Mouse (Mus musculus) thymus, postnatal 0 days (tissue): ENCODE measurements at regions not wholly inside any gene's neighbourhood (a gene's known extent, or its start where the extent isn't known, plus 50 kb on each side); places are given as distances from the start of the nearest gene placed in this dataset.
A peak's percentile ranks its signal among the peaks of the same experiment; 100 is the strongest.

ENCODE experiments used
- DNase-seq: peaks from one replicate; pipeline ENCODE4 v3.0.0-alpha.2; 2015; ENCODE audit warnings: low spot score

DNA sequence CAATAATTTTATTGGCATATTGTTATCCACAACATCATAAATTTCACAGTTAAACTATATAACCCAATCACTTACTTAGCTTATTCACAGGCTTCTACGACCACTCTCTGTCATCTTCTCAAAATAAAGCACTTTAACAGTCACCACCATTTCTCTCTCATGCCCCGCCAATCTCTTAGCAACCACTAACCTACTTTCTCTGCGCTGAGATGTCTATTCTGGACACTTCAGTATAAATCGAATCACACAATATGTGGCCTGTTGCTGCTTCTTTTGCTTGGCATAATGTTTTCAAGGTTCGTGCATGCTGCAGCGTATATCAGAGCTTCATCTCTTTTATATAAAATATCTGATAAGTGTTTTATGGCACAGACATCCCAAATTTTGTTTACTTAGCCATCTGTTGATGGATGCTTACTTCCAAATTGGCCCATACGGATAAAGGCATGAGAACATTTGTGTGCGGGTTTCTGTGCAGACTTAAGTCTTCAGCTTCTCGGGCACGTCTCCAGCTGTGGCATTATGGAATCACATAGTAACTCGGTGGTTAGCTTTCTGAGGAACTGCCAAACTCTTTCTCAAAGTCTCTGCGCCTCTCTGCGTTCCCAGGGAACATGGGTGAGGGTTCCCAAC is 137.7 kb downstream of the Irs2 start:
- DNase-seq = no peak

DNA sequence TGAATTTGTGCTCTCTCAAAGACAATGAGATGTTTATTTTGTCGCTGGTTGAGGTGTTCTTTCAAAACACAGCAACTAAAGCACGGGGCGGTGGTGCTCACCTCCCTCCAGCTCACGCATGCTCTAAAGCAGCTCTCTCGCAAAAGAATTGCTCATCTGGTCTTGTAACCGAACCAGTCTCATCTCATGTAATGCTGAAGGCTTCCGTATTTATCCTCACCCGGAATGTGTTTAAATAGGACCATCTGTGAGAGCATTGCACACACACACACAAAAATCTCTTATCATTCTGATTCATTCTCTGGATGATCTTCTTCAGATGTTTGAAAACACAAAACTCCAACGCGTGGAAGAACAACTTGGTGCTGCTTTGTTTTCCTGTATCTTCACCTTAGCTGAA is 138.4 kb downstream of the Irs2 start:
- DNase-seq = no peak

DNA sequence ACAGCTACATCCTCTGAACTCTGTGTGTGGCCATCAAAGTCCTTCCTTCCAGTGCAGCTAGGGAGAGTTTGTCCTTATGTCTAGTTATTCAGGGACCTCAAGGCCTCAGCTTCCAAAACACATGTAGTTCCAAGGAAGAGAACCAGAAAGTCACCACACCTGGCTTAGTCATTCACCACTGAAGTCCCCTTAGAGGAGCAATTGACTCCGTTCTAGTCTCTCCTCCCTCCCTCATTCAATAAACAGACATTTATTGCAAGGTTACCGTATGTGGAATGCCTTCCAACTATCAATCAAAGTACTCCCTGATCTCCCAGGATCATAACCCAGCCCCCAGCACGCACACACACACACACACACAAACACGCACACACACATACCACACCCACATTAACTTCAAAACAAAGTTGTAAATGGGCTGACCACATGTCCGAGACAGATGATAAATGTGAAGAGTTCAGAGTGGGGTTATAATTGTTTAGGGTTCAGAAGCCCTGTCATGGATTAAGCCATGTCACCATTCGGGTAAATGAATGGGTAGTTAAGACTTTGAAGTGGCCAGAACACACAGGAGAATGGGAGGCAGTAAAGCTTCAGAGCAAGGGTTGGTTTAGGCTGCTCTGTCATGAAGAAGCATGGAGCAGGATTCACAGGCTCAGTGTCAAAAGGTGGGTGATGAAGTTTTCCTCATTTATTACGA is 141.4 kb downstream of the Irs2 start:
- DNase-seq = no peak

DNA sequence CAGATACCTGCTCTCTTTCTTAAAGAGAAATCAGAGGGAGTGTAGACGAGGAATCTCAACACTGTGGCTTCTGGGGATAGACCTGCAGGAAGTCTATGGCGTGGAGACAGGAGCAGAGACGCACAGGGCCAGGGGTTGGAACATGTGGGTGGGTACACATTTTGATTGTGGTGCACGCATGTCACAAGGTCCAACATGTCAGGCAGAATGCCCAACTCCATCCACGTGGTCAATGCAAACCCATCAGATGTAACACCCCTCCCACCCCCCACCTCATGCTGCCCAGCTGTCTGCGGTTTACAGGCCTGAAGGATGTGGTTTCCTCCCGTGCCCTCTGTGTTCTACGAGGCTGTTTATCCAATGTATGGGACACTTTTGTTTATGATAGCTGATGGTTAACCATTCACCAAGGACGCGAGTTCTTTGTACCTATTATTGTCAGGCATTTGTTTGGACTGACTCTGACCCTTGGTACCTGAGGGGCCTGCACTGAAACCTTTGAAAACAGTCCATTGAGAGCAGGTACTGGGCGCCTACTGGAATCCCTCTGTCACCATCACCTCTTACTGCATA is 142.2 kb downstream of the Irs2 start:
- no peak for DNase-seq

DNA sequence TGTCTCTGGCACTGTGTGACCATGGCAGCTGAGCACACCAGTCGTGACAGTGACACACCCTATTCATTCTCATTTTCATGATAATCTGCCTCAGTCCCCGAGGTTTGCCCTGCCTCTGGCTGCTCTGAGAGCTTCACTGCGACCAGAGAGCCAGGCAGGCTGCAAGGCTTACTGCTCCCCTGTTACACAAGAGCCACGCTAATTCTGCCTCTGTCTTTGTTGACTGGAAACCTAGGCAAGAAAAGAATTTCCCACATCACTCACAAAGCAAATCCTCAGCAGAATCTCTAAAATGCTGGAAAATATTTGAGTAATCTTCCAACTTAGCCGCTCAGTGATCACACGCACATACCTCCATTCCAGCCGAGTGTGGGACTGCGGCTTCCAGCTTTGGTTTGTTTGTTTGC is 142.8 kb downstream of the Irs2 start:
- no peak for DNase-seq

DNA sequence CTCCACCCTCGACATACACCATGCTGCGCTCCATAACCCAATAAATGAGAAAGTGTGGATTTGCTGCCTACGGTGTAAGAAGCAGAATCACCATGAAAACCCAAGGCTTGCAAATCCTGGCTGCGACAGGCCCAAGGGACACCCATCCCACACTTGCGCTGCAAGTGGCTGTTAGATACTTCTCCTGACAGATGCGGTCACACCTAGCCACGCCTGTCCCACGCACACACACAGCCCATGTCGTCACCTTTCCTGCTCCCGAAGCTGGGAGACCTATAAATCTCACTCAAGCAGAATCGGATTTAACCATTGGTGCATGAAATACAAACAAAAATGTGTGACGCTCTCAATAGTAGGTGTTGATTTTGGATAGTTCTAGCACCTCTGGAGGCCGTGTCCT is 145.8 kb downstream of the Irs2 start:
- no peak for DNase-seq

DNA sequence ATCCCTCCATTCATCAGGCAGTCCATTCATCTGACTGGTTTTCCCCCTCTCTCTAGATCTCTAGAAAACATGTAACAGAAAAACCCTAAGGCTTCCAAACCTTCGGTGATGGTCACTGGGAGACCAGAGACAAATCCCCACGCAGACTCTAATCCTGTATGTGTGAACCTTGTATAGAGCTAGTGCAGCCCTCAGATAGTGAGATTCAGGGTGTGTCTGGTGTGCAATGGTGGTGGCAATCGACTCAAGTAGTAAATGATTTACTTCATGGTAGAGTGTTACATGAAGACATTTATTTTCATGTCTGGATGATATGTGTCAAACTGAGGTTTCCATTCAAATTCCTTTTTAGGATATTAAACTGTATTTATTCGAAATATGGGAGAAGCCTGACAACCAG is 147.4 kb downstream of the Irs2 start:
- no peak for DNase-seq

DNA sequence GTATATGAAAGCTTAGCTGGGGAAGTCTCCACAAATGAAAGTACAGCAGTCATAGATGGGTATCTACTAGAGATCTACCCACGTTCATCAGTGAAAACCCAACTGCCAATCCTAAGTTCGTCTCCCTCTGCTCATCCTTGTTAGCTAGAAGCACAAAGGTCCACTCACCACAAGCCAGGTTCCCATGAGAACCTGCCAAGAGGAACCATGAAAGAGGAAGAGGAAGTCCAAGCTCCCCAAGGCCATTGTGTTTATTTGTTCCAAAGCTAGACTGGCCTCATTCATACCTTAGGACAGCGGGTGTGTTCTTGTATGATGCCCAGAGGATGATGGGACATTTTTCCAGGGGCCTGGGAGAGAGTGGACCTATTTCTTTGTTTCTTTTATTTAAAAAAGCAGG is 150.4 kb downstream of the Irs2 start:
- DNase-seq = no peak

DNA sequence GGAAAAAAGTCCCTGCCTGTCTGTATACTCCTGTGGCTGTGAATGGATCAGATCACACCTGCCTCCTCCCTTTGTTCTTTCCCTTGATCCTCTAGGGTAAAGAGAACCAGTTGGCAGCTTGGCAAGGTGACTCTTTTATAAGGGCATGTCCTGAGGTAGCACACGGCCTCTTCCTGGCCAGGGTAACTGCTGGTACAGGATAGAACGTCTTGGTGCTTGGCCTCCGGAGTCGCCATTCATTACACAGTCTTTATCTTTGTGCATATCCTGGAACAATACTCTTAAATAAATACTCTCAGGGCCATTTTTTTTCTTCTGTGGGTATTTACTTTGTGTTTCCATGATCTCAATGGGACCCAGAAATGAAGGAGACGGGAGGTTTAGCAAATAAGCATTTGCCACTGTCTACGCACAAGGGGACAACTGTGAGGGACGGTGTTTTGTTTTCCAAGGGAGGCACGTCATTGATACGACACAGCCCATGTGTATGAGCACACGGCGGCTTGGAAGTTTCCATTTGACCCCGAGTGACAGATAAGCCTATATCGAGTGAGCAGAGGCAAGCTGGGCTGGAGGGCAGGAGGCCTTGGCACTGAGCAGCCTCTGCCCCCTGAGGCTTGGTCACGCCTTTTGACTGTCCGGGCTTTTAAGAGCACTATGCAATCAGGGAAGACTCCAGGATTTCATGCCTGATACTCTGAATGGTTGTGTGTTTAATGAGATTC is 151.1 kb downstream of the Irs2 start:
- no peak for DNase-seq

DNA sequence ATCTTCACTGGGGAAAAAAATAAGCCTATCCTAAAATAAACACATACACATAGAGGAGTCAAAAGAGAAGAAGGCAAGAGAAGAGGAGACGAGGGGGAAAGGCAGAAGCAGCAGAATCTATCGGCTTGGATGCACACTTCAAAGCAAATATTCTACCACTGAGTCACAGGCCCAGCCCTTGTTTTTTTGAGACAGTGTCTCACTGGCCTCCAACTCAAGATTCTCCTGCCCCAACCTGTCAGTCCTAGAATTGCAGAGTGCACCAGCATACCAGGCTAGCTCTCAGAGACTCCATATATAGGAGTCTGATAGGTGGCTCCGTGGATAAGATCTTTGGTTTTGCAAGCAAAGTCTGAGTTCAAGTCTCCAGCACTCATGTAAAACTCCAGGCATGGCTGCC is 152.6 kb downstream of the Irs2 start:
- DNase-seq = no peak

DNA sequence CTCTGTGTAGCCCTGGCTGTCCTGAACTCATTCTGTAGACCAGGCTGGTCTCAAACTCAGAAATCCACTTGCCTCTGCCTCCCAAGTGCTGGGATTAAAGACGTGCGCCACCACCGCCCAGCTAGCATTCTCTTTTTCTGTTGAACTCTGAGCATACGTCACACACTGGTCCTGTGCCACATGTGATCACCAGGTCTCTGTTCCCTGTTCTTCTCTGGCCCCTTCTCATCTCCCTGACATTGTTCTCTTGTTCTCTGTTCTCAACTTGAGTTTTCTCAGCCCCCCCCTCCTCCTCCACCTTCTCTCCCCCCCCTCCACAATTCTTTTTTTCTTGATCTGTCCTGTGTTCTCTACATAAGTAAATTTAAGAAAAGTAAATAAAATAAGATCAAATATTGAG is 153.1 kb downstream of the Irs2 start:
- no peak for DNase-seq

DNA sequence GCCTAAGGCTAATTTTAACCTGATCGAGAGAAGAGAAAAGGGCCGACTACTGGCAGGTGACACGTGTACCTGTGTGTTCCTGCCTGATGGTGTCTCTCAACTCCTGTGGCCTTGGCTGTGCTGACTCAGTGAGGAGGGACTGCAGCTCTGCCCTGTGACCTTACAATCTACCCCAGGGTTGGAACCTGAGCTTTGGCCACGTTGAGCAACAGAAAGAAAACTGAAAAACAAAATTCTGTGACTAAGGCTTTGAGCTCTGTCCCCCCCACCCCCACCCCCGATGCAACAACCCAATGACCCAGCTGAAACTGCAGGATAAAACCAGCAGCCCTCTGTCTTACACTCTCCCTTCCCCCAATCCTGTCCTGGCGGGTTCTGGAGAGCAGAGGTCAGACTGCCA is 153.7 kb downstream of the Irs2 start:
- no peak for DNase-seq

DNA sequence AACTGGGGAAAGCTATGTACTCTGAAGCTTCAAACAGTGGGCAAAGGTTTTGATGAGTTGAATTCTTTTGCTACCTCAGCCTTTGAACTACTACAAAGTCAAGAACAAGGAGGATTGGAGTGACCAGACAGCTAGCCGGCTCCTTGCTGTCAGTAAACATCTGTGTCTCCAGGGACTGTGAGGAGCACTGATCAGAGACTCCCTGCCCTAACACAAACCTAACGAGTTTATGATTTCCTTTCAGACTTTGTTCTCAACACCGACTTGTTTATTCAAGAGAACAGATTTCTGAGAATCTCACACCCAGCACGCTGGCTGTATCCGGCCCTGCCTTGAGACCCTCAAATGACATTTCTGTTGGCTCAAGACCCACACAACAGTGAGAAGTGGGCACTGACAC is 154.4 kb downstream of the Irs2 start:
- DNase-seq = no peak

DNA sequence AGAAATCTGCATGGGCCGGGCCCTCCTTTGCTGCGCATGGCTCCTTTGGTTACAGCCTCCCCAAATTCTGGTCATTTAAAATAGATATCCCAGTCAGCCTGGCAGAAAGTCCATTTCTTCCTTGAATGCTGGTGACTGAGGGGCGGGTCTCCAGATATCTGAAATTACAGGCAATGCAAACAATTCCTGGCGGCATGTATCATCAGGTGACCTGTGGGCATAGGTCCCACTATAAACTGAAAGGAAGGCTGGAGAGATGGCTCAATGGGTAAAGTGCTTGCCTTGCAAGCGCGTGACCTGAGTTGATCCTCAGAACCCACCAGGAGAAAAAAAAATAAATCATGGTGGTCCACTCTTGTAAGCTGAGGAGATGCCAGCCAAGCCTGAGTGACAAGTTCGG is 158.3 kb downstream of the Irs2 start:
- DNase-seq = no peak

DNA sequence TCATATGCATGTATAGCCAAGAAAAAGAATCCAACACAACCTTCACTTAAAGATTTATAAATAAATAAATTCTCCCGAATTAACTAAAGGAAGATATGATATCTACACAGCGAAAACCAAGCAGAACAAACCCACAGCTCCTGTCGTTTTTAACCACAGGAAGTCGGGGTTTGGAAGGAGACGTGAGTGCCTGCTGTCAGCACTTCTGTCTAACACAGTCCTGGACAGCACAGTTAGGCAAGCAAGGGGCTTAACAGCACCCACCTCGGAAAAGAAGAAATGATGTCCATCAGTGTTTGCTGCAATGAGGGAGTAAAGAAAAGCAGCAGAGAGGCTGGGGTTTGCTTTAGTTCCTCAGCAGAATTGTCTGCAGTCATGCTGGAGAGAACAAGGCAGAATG is 162.7 kb downstream of the Irs2 start:
- DNase-seq = peak; percentile 33

DNA sequence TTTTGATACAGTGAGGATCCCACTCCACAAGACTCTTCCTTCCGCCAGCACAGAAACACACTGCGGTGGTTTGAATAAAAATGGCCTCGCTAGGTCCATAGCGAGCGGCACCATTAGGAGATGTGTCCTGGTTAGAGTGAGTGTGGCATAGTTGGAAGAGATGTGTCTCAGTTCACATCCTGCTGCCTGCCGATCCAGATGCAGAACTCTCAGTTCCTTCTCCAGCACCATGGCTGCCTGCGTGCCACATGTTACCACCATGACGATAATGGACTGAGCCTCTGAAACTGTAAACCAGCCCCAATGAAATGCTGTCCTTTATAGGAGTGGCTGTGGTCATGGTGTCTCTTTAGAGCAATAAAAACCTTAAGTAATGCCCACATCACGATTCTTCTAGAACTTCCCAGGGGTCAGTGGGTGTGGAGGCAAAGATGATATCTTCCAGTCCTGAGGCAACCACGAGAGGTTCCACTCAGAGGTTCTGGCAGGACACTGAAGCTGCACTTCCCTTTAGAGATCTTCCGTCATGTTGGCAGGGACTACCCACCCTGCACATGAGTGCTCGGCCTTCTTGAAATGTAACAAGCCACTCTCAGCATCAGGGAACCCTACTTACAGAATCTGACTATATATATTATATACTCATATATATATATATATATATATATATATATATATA is 167.3 kb downstream of the Irs2 start:
- DNase-seq = no peak

DNA sequence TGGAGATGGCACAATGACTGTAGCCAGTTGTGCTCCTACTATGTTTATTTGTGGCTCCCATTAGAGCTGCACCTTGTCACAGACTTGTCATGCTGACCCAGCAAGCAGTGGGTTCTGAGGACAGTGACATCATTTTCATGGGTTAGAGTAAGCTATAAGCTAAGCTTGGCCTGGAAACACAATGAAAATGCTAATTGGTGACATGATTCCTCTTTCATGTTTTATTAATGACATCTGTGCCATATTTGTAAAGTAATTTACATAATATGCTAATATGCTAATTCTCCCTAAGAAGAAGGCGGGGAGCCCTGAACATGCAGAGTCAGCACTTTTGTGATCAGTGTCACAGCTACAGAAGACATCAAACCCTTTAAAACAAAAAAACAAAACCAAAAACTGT is 168.2 kb downstream of the Irs2 start:
- DNase-seq = no peak

DNA sequence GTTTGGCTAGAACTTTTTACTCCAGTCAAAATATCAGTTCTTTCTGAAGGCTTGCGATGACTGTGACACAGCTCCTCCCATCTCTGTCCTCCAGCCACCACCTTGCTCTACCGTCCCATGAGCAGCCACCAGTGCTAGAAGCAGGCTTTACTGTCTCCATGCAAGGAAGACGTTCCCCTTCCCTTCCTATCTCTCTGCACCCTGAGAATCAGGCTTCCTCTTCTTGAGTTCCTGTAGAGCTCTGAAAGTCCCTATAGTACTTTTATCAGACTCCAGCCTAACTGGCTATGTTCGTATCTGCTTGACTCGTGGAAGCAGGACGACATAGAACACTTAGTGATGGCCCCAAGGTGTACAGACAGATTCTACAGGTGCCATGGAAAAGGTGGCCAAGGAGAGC is 173.2 kb downstream of the Irs2 start:
- no peak for DNase-seq

DNA sequence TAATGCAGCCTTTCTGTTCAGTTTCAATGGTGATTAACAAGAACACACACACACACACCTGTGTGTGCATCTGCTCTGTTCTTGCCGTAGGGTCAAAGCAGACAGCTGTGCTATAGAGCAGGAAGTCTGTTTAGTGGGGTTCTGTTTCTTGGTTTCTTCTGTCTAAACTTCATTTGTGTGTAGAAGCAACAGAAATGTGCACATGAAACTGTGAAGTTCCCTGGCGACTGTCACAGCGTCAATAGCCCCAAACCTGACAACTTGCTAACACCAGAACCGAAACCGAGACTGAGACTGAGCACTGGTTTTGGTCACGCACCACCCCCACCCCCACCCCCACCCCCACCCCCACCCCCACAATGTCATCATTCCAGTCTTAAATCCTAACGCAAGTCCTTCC is 176.4 kb downstream of the Irs2 start:
- peak; percentile 58 for DNase-seq

DNA sequence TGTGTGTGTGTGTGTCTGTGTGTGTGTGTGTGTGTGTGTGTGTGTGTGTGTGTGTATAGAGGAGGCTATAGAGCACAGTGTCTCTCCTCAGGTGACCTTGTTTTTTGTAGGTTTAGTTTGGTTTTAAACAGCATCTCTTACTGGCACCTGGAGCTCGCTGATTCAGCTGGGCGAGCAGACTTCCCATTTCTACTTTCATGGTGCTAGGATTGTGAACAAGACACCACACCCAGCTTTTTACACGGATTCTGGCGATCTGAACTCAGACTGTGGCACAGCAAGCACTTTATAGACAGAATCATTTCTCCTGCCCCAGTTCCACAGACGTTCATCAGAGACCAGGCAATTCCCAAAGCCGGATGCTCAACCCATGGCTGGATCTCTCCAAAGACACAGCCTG is 177.0 kb downstream of the Irs2 start:
- DNase-seq = no peak

DNA sequence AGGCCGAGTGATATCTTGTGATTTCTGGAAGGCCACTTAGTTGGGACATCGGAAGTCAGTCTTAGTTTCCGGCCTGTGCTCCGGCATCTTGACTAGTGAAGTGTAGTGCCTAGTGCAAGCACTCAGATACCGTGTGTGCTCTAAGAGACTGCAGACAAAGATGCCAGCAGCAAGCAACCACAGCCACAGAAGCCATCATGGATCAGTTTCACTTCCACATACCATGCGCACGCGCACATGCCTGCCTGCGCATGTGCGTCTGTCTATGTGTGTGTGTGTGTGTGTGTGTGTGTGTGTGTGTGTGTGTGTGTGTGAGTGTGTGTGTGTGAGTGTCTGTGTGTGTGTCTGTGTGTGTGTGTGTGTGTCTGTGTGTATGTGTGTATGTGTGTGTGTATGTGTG is 177.4 kb downstream of the Irs2 start:
- DNase-seq = no peak

DNA sequence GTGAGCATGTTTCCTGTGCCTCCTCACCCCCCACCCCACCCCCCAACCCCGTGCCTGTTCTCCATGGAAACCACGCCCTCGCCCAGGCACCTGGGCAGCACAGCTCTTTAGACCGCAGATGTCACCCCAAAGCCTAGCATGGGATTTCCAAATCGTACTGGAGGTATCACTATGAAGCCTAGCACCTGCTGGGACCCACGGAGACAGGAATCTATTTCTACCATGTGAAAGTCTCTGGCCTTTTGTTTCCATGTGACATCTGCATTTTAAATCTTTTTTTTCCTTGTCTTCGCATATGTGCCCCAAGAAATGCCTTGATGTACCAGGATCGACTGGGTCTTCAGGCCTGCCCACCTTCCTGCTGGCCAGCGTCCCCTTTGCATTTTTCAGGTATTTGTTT is 179.7 kb downstream of the Irs2 start:
- DNase-seq = no peak
